Mouse (Mus musculus) gastrocnemius, postnatal 14 days (tissue): ENCODE measurements around the gene Adarb2. TPM values are rescaled to one million over a fixed set of nuclear protein-coding genes. Genes with fewer than 3 reads are reported as not detected.

Experiments
- DNase-seq: peaks from one replicate; pipeline ENCODE4 v3.0.0; 2021; ENCODE audit warnings: mixed read lengths
- intact Hi-C: fragments of 180-260 bp; cut with DNase I; formaldehyde crosslinking; loops from one replicate; pipeline ENCODE4 v1.15.1; 2025; ENCODE audit warnings: low total_unique reads
- total RNA-seq, 2 experiments: library from RNA; stranded (reverse); gene quantifications; 2 replicates each; pipeline ENCODE4 v1.2.3; 2021

Adarb2 gene
- total RNA-seq, 2 experiments from 2014 or later = 0.06 to 0.07 TPM

GRCm38 (mm10) chr13:8365523-8365922 is 162.9 kb downstream of the Adarb2 start:
- intact Hi-C loops = no loop called here

GRCm38 (mm10) chr13:8366087-8366486 is 163.4 kb downstream of the Adarb2 start:
- DNase-seq = no peak

More at GRCm38 (mm10) chr13:8365523-8365922, 162.9 kb downstream of the Adarb2 start:
- DNase-seq = no peak

GRCm38 (mm10) chr13:8369868-8370387 is 167.3 kb downstream of the Adarb2 start:
- intact Hi-C loops = no loop called here

More at GRCm38 (mm10) chr13:8366087-8366486, 163.4 kb downstream of the Adarb2 start:
- intact Hi-C loops = no loop called here

GRCm38 (mm10) chr13:8388541-8388940 is 185.9 kb downstream of the Adarb2 start:
- no peak for DNase-seq
- intact Hi-C loops = no loop called here

More at GRCm38 (mm10) chr13:8369868-8370387, 167.3 kb downstream of the Adarb2 start:
- DNase-seq = no peak

GRCm38 (mm10) chr13:8400265-8401041 is 197.8 kb downstream of the Adarb2 start:
- DNase-seq = no peak

GRCm38 (mm10) chr13:8402324-8402873 is 199.7 kb downstream of the Adarb2 start:
- DNase-seq = no peak
- intact Hi-C loops = no loop called here

More at GRCm38 (mm10) chr13:8400265-8401041, 197.8 kb downstream of the Adarb2 start:
- intact Hi-C loops = no loop called here

- intact Hi-C loops = no loop called here
- no peak for DNase-seq
These were observed 203.4 kb downstream of the Adarb2 start for GRCm38 (mm10) chr13:8406020-8406419.

- intact Hi-C loops = no loop called here
- DNase-seq = no peak
These were observed 208.0 kb downstream of the Adarb2 start for GRCm38 (mm10) chr13:8410353-8411318.

GRCm38 (mm10) chr13:8424019-8424719 is 221.5 kb downstream of the Adarb2 start:
- intact Hi-C loops = no loop called here
- no peak for DNase-seq

- no peak for DNase-seq
- intact Hi-C loops = no loop called here
These were observed 236.6 kb downstream of the Adarb2 start for GRCm38 (mm10) chr13:8439188-8439835.

GRCm38 (mm10) chr13:8445415-8445814 is 242.7 kb downstream of the Adarb2 start:
- intact Hi-C loops = no loop called here
- no peak for DNase-seq

GRCm38 (mm10) chr13:8448192-8448879 is 245.7 kb downstream of the Adarb2 start:
- DNase-seq = no peak
- intact Hi-C loops = no loop called here

- intact Hi-C loops = no loop called here
- DNase-seq = no peak
These were observed 248.9 kb downstream of the Adarb2 start for GRCm38 (mm10) chr13:8451581-8451980.

- no peak for DNase-seq
- intact Hi-C loops = no loop called here
These were observed 254.2 kb downstream of the Adarb2 start for GRCm38 (mm10) chr13:8456886-8457285.

GRCm38 (mm10) chr13:8457831-8458230 is 255.2 kb downstream of the Adarb2 start:
- intact Hi-C loops = no loop called here
- no peak for DNase-seq

- no peak for DNase-seq
- intact Hi-C loops = no loop called here
These were observed 265.1 kb downstream of the Adarb2 start for GRCm38 (mm10) chr13:8467591-8468366.

- DNase-seq = no peak
- intact Hi-C loops = no loop called here
These were observed 273.6 kb downstream of the Adarb2 start for GRCm38 (mm10) chr13:8476237-8476636.
